Mouse (Mus musculus) testis, postnatal 14 days (tissue): ENCODE data around the gene Olfr1489.
"Not testable (repeated sequence)": the region's sequence is repeated elsewhere in the genome, so short reads cannot be mapped to it uniquely, and the experiment has no call there.

Experiments
- DNase-seq: peaks from one replicate; pipeline ENCODE4 v3.0.0; 2021; ENCODE audit warnings: low spot score

The Olfr1489 gene

DNA sequence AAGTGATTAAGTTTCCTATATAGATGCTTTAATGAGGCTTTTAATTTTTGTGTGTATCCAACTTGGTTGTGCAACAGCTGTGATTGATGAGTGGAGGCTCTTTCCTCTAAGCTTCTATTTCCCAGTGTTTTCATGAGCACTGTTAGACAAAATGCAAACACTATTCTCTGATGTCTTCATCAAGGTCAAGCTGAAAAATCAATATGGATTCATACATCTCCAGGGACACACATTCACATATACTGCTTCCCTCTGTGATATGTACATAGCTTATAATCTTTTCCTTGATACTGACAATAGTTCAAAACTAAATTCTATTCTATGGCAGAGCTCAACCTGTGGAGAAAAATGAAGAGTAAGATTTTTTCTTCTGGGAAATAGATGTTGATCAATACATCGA lies at the start of gene Olfr1489:
TSS of gene Olfr1489 (plus strand) at position 301 of the 400 bp plus-strand sequence.
- no peak for DNase-seq

DNA sequence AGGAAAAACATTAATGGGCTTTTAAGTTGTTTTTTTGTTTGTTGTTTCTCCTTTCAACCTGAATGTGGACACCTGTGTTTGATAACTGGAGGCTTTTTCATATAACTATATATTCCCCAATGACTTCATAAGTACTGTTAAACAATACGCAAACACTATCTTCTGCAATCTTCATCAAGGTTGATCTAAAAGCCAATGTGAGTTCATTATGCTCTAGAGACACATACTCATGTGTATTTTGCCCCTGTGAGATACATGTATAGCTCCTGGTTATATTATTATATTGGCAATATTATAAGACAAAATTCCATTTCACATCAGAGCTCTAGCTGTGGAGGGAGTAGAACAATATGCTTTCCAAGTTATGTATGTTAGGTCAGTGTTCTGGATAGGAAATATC lies 48.2 kb upstream of the Olfr1489 start, which contains the start of gene Olfr1484:
TSS of gene Olfr1484 (plus strand) at position 301 of the 400 bp plus-strand sequence.
- no peak for DNase-seq

DNA sequence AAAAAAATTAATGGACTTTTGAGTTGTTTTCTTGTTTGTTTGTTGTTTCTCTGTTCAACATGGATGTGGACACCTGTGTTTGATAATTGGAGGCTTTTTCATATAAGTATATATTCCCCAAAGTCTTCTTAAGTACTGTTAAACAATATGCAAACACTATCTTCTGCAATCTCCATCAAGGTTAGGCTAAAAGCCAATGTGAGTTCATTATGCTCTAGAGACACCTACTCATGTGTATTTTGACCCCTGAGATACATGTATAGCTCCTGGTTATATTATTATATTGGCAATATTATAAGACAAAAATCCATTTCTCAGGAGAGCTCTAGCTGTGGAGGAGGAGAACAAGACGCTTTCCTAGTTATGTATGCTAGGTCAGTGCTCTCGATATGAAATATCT lies 14.3 kb upstream of the Olfr1489 start, which contains the start of gene Olfr1487:
TSS of gene Olfr1487 (plus strand) at position 301 of the 400 bp plus-strand sequence.
- DNase-seq, result not testable (repeated sequence)

DNA sequence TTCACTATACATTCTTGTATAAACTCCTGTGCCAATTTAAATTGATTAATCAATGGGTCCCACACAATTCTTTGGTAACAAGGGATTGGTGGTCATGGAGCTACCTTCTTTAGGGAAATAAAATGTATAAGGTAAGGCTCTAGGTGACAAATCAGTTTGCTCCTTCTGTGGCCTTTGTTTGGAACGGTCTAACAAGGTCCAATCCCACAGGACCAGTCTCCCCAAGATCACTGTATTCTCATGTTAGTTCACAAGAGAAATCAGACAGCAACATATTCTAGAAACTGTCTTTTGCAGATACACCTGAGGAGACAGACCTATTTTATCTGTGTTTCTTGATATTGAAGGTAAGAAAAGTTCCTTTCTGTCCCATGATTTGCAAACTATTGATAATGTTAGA lies 19.4 kb downstream of the Olfr1489 start, which contains the start of gene Olfr1490:
TSS of gene Olfr1490 (plus strand) at position 301 of the 400 bp plus-strand sequence.
- DNase-seq, result no peak
